Mouse (Mus musculus): ENCODE measurements at regions not wholly inside any gene's neighbourhood (a gene's known extent, or its start where the extent isn't known, plus 50 kb on each side); places are given as distances from the start of the nearest gene placed in this dataset.

GRCm38 (mm10) chr1:75931852-75932251 lies 385.8 kb downstream of the Slc4a3 start:
- WGBS (ENCODE audit: insufficient replicate concordance): 50% methylated on average over 2 of the region's 2 CpGs
- H3K27me3 ChIP-seq (ENCODE audit: insufficient read depth, low read length): no peaks in the 10 kb centered on the region
- no peak overlapping the region for H3K4me2 ChIP-seq (ENCODE audit: low read depth, low read length)
- no peak overlapping the region for H3K4me3 ChIP-seq (ENCODE audit: low read depth, low read length)
- TF ChIP-seq EP300 (IDR thresholded peaks at IDR 0.05; ENCODE audit: low read depth) (no peak), CTCF (IDR thresholded peaks at IDR 0.05; ENCODE audit: low read depth) (no peak)
- H3K27ac ChIP-seq (ENCODE audit: low read depth): no peak overlapping the region
- H3K9me3 ChIP-seq (ENCODE audit: low read length): no peaks in the 10 kb centered on the region
- DNase-seq (no peak), ATAC-seq (no peak)
- H3K4me1 ChIP-seq (ENCODE audit: insufficient read depth): no peaks in the 10 kb centered on the region; the same call in 1 of the 2 replicates
- H3K9ac ChIP-seq (replicated peaks): no peak overlapping the region
- H3K36me3 ChIP-seq (replicated peaks; ENCODE audit: insufficient read depth, low read length): no peaks in the 10 kb centered on the region

- Histone ChIP-seq H3K4me2 (ENCODE audit: low read depth, low read length) (no peak overlapping the region), H3K27ac (ENCODE audit: low read depth) (no peak overlapping the region), H3K4me1 (ENCODE audit: insufficient read depth) (no peaks in the 10 kb centered on the region; the same call in 1 of the 2 replicates), H3K9me3 (ENCODE audit: low read length) (no peaks in the 10 kb centered on the region), H3K9ac (replicated peaks) (no peak overlapping the region), H3K36me3 (replicated peaks; ENCODE audit: insufficient read depth, low read length) (no peaks in the 10 kb centered on the region), H3K27me3 (ENCODE audit: insufficient read depth, low read length) (no peaks in the 10 kb centered on the region), H3K4me3 (ENCODE audit: low read depth, low read length) (no peak overlapping the region)
- no peak for DNase-seq
- ATAC-seq: no peak
- TF ChIP-seq CTCF (IDR thresholded peaks at IDR 0.05; ENCODE audit: low read depth) (no peak), EP300 (IDR thresholded peaks at IDR 0.05; ENCODE audit: low read depth) (no peak)
- WGBS (ENCODE audit: insufficient replicate concordance): 40% methylated on average over 4 of the region's 4 CpGs
Observed at GRCm38 (mm10) chr1:75933831-75934230, 387.8 kb downstream of the Slc4a3 start.

GRCm38 (mm10) chr1:75934761-75935160 lies 388.7 kb downstream of the Slc4a3 start:
- Histone ChIP-seq H3K9me3 (ENCODE audit: low read length) (no peaks in the 10 kb centered on the region), H3K4me1 (ENCODE audit: insufficient read depth) (no peaks in the 10 kb centered on the region; the same call in 1 of the 2 replicates), H3K36me3 (replicated peaks; ENCODE audit: insufficient read depth, low read length) (no peaks in the 10 kb centered on the region), H3K4me2 (ENCODE audit: low read depth, low read length) (no peak overlapping the region), H3K9ac (replicated peaks) (no peak overlapping the region), H3K4me3 (ENCODE audit: low read depth, low read length) (no peak overlapping the region), H3K27ac (ENCODE audit: low read depth) (no peak overlapping the region), H3K27me3 (ENCODE audit: insufficient read depth, low read length) (no peaks in the 10 kb centered on the region)
- no peak for TF ChIP-seq CTCF (IDR thresholded peaks at IDR 0.05; ENCODE audit: low read depth)
- TF ChIP-seq EP300 (IDR thresholded peaks at IDR 0.05; ENCODE audit: low read depth): no peak
- 83% methylated on average over 4 of the region's 4 CpGs for WGBS (ENCODE audit: insufficient replicate concordance)
- ATAC-seq: no peak
- DNase-seq: no peak

GRCm38 (mm10) chr1:75935866-75936265 lies 389.8 kb downstream of the Slc4a3 start:
- no peak overlapping the region for H3K27ac ChIP-seq (ENCODE audit: low read depth)
- no peaks in the 10 kb centered on the region for H3K27me3 ChIP-seq (ENCODE audit: insufficient read depth, low read length)
- TF ChIP-seq EP300 (IDR thresholded peaks at IDR 0.05; ENCODE audit: low read depth): no peak
- TF ChIP-seq CTCF (IDR thresholded peaks at IDR 0.05; ENCODE audit: low read depth): no peak
- no peaks in the 10 kb centered on the region for H3K9me3 ChIP-seq (ENCODE audit: low read length)
- 77% methylated on average over 6 of the region's 6 CpGs for WGBS (ENCODE audit: insufficient replicate concordance)
- H3K36me3 ChIP-seq (replicated peaks; ENCODE audit: insufficient read depth, low read length): no peaks in the 10 kb centered on the region
- H3K9ac ChIP-seq (replicated peaks): no peak overlapping the region
- H3K4me3 ChIP-seq (ENCODE audit: low read depth, low read length): no peak overlapping the region
- H3K4me1 ChIP-seq (ENCODE audit: insufficient read depth): no peaks in the 10 kb centered on the region; the same call in 1 of the 2 replicates
- ATAC-seq: no peak
- no peak for DNase-seq
- H3K4me2 ChIP-seq (ENCODE audit: low read depth, low read length): no peak overlapping the region

GRCm38 (mm10) chr1:75936596-75936995 lies 390.5 kb downstream of the Slc4a3 start:
- WGBS (ENCODE audit: insufficient replicate concordance): 45% methylated on average over 13 of the region's 13 CpGs
- peak; percentile 91 for ATAC-seq
- H3K27ac ChIP-seq (ENCODE audit: low read depth): peak overlapping the region; percentile 24; the same call in 1 of the 2 replicates
- H3K36me3 ChIP-seq (replicated peaks; ENCODE audit: insufficient read depth, low read length): no peaks in the 10 kb centered on the region
- H3K9me3 ChIP-seq (ENCODE audit: low read length): no peaks in the 10 kb centered on the region
- DNase-seq: peak; percentile 35
- H3K27me3 ChIP-seq (ENCODE audit: insufficient read depth, low read length): no peaks in the 10 kb centered on the region
- no peak overlapping the region for H3K4me3 ChIP-seq (ENCODE audit: low read depth, low read length)
- peak overlapping the region; percentile 38; the same call in 1 of the 2 replicates for H3K4me2 ChIP-seq (ENCODE audit: low read depth, low read length)
- TF ChIP-seq CTCF (IDR thresholded peaks at IDR 0.05; ENCODE audit: low read depth): 0 out of 2 replicates have a peak, but pooled peaks have one; percentile 1
- TF ChIP-seq EP300 (IDR thresholded peaks at IDR 0.05; ENCODE audit: low read depth): no peak
- H3K4me1 ChIP-seq (ENCODE audit: insufficient read depth): no peaks in the 10 kb centered on the region; the same call in 1 of the 2 replicates
- no peak overlapping the region for H3K9ac ChIP-seq (replicated peaks)

- H3K4me1 ChIP-seq (ENCODE audit: insufficient read depth): no peaks in the 10 kb centered on the region; the same call in 1 of the 2 replicates
- H3K4me3 ChIP-seq (ENCODE audit: low read depth, low read length): no peak overlapping the region
- H3K27ac ChIP-seq (ENCODE audit: low read depth): no peak overlapping the region
- H3K36me3 ChIP-seq (replicated peaks; ENCODE audit: insufficient read depth, low read length): no peaks in the 10 kb centered on the region
- no peak overlapping the region for H3K4me2 ChIP-seq (ENCODE audit: low read depth, low read length)
- H3K9me3 ChIP-seq (ENCODE audit: low read length): no peaks in the 10 kb centered on the region
- ATAC-seq: no peak
- no peak for TF ChIP-seq EP300 (IDR thresholded peaks at IDR 0.05; ENCODE audit: low read depth)
- DNase-seq: no peak
- no peak overlapping the region for H3K9ac ChIP-seq (replicated peaks)
- 73% methylated on average over 5 of the region's 5 CpGs for WGBS (ENCODE audit: insufficient replicate concordance)
- H3K27me3 ChIP-seq (ENCODE audit: insufficient read depth, low read length): no peaks in the 10 kb centered on the region
Observed at GRCm38 (mm10) chr1:75937331-75937730, 391.3 kb downstream of the Slc4a3 start.

Measured in liver, postnatal 0 days (tissue).